Mouse (Mus musculus) kidney, postnatal 10 days (tissue): Measurements from ENCODE around the gene Gm10112.

Experiments used
- DNase-seq: peaks from one replicate; pipeline ENCODE4 v3.0.0; 2021; ENCODE audit warnings: mixed read lengths

Gene Gm10112

GRCm38 (mm10) chrX:111168040-111168439 is at the start of gene Gm10112:
Gene Gm10112, plus strand, starts transcription at chrX:111168340.
- no peak for DNase-seq

- DNase-seq, result no peak
Measured at GRCm38 (mm10) chrX:111189574-111189973, 21.4 kb downstream of the Gm10112 start.

- no peak for DNase-seq
Measured at GRCm38 (mm10) chrX:111196376-111196775, 28.2 kb downstream of the Gm10112 start.

- DNase-seq, result peak; percentile 41
Measured at GRCm38 (mm10) chrX:111210225-111210624, 42.1 kb downstream of the Gm10112 start.
